Mouse (Mus musculus): ENCODE measurements around the gene Ntsr2. TPM values are rescaled to one million over a fixed set of nuclear protein-coding genes. Genes with fewer than 3 reads are reported as not detected.

Ntsr2 gene
- polyA plus RNA-seq, 1 experiment from 2014 or later = 0.22 TPM

GRCm38 (mm10) chr12:16696146-16696545 lies 43.0 kb downstream of the Ntsr2 start:
- Histone ChIP-seq H3K9ac (ENCODE audit: low read depth, low read length) (no peak overlapping the region), H3K4me2 (ENCODE audit: low read depth, low read length) (no peak overlapping the region), H3K27ac (replicated peaks; ENCODE audit: low read depth, low read length) (no peak overlapping the region), H3K27me3 (replicated peaks; ENCODE audit: control insufficient read depth, insufficient read depth, low read length) (no peaks in the 10 kb centered on the region), H3K4me1 (ENCODE audit: control insufficient read depth, insufficient read depth, low read length) (no peaks in the 10 kb centered on the region), H3K4me3 (ENCODE audit: low read depth, low read length) (no peak overlapping the region), H3K36me3 (ENCODE audit: control insufficient read depth, insufficient read depth, low read length) (no peaks in the 10 kb centered on the region), H3K9me3 (ENCODE audit: control insufficient read depth, low read length) (no peaks in the 10 kb centered on the region)
- WGBS = 82% methylated on average over 13 of the region's 13 CpGs
- ATAC-seq (ENCODE audit: low read depth) (no peak), DNase-seq (ENCODE audit: low spot score) (no peak)

- no peak overlapping the region for H3K4me2 ChIP-seq (ENCODE audit: low read depth, low read length)
- ATAC-seq (ENCODE audit: low read depth) (no peak), DNase-seq (ENCODE audit: low spot score) (no peak)
- H3K27me3 ChIP-seq (replicated peaks; ENCODE audit: control insufficient read depth, insufficient read depth, low read length) = no peaks in the 10 kb centered on the region
- no peak overlapping the region for H3K9ac ChIP-seq (ENCODE audit: low read depth, low read length)
- no peaks in the 10 kb centered on the region for H3K4me1 ChIP-seq (ENCODE audit: control insufficient read depth, insufficient read depth, low read length)
- 81% methylated on average over 1 of the region's 1 CpGs for WGBS
- no peaks in the 10 kb centered on the region for H3K9me3 ChIP-seq (ENCODE audit: control insufficient read depth, low read length)
- no peak overlapping the region for H3K27ac ChIP-seq (replicated peaks; ENCODE audit: low read depth, low read length)
- H3K4me3 ChIP-seq (ENCODE audit: low read depth, low read length) = no peak overlapping the region
- no peaks in the 10 kb centered on the region for H3K36me3 ChIP-seq (ENCODE audit: control insufficient read depth, insufficient read depth, low read length)
Measured at GRCm38 (mm10) chr12:16698691-16699090, 45.5 kb downstream of the Ntsr2 start.

Other genes with a start within 250 kb of the Ntsr2 start
- gene Lpin1, start 42.4 kb upstream of the Ntsr2 start, polyA plus RNA-seq (2014; fragmentation: Nextera tagmentation; extraction: Ambion mirVana) = 7.1 and 7.5 TPM in 2 replicates
- gene Greb1, start 147.5 kb downstream of the Ntsr2 start, polyA plus RNA-seq (2014; fragmentation: Nextera tagmentation; extraction: Ambion mirVana) = 1.3 TPM in 2 replicates
- gene E2f6, start 157.6 kb downstream of the Ntsr2 start, polyA plus RNA-seq (2014; fragmentation: Nextera tagmentation; extraction: Ambion mirVana) = 51.9 and 54.3 TPM in 2 replicates
- gene Rock2, start 241.5 kb downstream of the Ntsr2 start, polyA plus RNA-seq (2014; fragmentation: Nextera tagmentation; extraction: Ambion mirVana) = 19.6 and 23.5 TPM in 2 replicates

Data from embryonic facial prominence, embryonic 14.5 days (tissue).